ENCODE assay signal across 1 mouse cellular context in genomic region chr19:8888511-8889385, GRCm38 (mm10).
A peak's percentile ranks its signal among the peaks of the same experiment; 100 is the strongest.
TF ChIP-seq lines count a peak whose summit lies in the region.

Gene 1810009A15Rik, plus strand, starts transcription at chr19:8888853.
Gene Gm49416, plus strand, starts transcription at chr19:8888926.

TF ChIP-seq in MEL, 35 proteins besides CTCF, POLR2A, EP300 and RAD21 (continued from another document):
- TF ChIP-seq RCOR1 (IDR thresholded peaks at IDR 0.05; ENCODE audit: low read depth, low read length) (no peak), CHD2 (IDR thresholded peaks at IDR 0.05; ENCODE audit: low read length) (no peak), E2F4 (IDR thresholded peaks at IDR 0.05; ENCODE audit: borderline replicate concordance, low read depth, low read length) (no peak), ELF1 (IDR thresholded peaks at IDR 0.05; ENCODE audit: low read depth, low read length) (peak; percentile 91), MAFK (IDR thresholded peaks at IDR 0.05; ENCODE audit: borderline replicate concordance, low read depth, low read length) (no peak), JUND (IDR thresholded peaks at IDR 0.05; ENCODE audit: low read depth, low read length) (no peak), TAL1 (IDR thresholded peaks at IDR 0.05; ENCODE audit: low read length) (no peak), USF1 (IDR thresholded peaks at IDR 0.05; ENCODE audit: low read depth, low read length) (peak; percentile 58; the same call in 1 of the 2 replicates)
